Mouse (Mus musculus) yolk sac, embryonic 10.5 days (tissue): ENCODE data around the gene Ap3d1.

Experiments used
- DNase-seq: peaks from one replicate; pipeline ENCODE4 v3.0.0-alpha.2; 2017; ENCODE audit warnings: low spot score

The Ap3d1 gene

GRCm38 (mm10) chr10:80682003-80682402 lies 60.1 kb downstream of the Ap3d1 start:
- no peak for DNase-seq

GRCm38 (mm10) chr10:80680260-80680696 lies 61.8 kb downstream of the Ap3d1 start:
- DNase-seq, result no peak

GRCm38 (mm10) chr10:80679556-80680259 lies 62.4 kb downstream of the Ap3d1 start:
- DNase-seq, result no peak

- no peak for DNase-seq
Observed at GRCm38 (mm10) chr10:80678601-80679377, 63.3 kb downstream of the Ap3d1 start.

GRCm38 (mm10) chr10:80677942-80678436 lies 64.1 kb downstream of the Ap3d1 start, which contains the start of gene Mknk2:
Gene Mknk2 (minus strand): TSS chr10:80678112.
- peak; percentile 42 for DNase-seq

- DNase-seq, result no peak
Observed at GRCm38 (mm10) chr10:80677128-80677875, 64.8 kb downstream of the Ap3d1 start.

- DNase-seq, result peak; percentile 100
Observed at GRCm38 (mm10) chr10:80676198-80676928, 65.7 kb downstream of the Ap3d1 start.

- no peak for DNase-seq
Observed at GRCm38 (mm10) chr10:80675405-80676197, 66.5 kb downstream of the Ap3d1 start.

- DNase-seq, result no peak
Observed at GRCm38 (mm10) chr10:80674851-80675404, 67.1 kb downstream of the Ap3d1 start.

GRCm38 (mm10) chr10:80674161-80674711 lies 67.8 kb downstream of the Ap3d1 start:
- DNase-seq, result no peak

GRCm38 (mm10) chr10:80673690-80674089 lies 68.4 kb downstream of the Ap3d1 start:
- DNase-seq, result no peak

- no peak for DNase-seq
Observed at GRCm38 (mm10) chr10:80671936-80672690, 70.0 kb downstream of the Ap3d1 start.

GRCm38 (mm10) chr10:80671251-80671650 lies 70.8 kb downstream of the Ap3d1 start:
- DNase-seq, result no peak

- DNase-seq, result no peak
Observed at GRCm38 (mm10) chr10:80670531-80670930, 71.5 kb downstream of the Ap3d1 start.

GRCm38 (mm10) chr10:80669737-80670485 lies 72.2 kb downstream of the Ap3d1 start:
- DNase-seq, result no peak

- no peak for DNase-seq
Observed at GRCm38 (mm10) chr10:80669018-80669417, 73.0 kb downstream of the Ap3d1 start.

- DNase-seq, result no peak
Observed at GRCm38 (mm10) chr10:80668614-80669013, 73.5 kb downstream of the Ap3d1 start.

- DNase-seq, result no peak
Observed at GRCm38 (mm10) chr10:80666837-80667412, 75.1 kb downstream of the Ap3d1 start.
